Mouse (Mus musculus): ENCODE results near the gene Borcs7. TPM values are rescaled to one million over a fixed set of nuclear protein-coding genes. Genes with fewer than 3 reads are reported as not detected.

Gene Borcs7
- polyA plus RNA-seq, 1 experiment from 2014 or later, result 15.3 TPM

DNA sequence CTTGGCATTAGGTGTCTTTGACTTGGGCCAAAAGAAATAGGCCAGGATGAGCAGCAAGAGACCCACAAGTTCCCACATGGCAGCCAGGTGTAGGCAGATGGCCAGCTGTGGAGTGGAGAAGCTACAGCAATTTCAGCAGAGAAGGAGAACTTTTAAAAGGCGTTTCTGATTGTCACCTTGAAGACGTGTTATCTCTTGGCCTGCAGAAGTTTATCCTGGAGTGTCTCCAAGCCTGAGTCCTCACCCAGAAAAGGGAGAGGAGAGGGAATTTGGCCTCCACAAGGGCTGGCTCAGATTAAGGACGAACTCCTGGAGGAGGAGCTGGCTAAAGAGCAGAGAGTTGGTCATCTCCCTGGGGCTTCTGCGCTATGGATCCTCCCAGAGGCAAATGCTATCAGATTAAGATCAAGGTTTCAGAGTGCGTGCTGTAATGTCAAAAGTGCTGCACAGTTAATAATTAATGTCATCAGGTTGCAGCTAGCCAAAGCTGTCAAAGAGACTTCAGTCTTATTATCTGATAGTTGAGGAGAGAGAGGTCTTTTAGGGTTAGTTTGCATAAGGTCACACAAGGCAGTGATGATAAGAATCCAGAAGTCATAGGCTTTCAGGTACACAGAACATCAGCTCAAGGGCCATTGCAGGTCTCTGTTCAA is 16.8 kb upstream of the Borcs7 start, which contains the start of gene Cyp17a1:
TSS of gene Cyp17a1 (minus strand) at position 407 of the 653 bp plus-strand sequence.
- no peaks in the 10 kb centered on the region for H3K4me1 ChIP-seq (ENCODE audit: control insufficient read depth, insufficient read depth, low read length)
- H3K4me2 ChIP-seq (ENCODE audit: low read depth, low read length), result no peak within 1 kb of the TSS
- ATAC-seq (ENCODE audit: insufficient read depth, low FRiP score), result no peak
- H3K27ac ChIP-seq (ENCODE audit: low read length), result no peak within 1 kb of the TSS
- 35% methylated on average over 5 of the region's 5 CpGs for WGBS
- H3K36me3 ChIP-seq (ENCODE audit: control insufficient read depth, insufficient read depth, low read length), result no peaks in the 10 kb centered on the region
- no peak within 1 kb of the TSS for H3K9ac ChIP-seq (ENCODE audit: low read length)
- no peaks in the 10 kb centered on the region for H3K9me3 ChIP-seq (replicated peaks; ENCODE audit: control insufficient read depth, low read length)
- H3K4me3 ChIP-seq (replicated peaks; ENCODE audit: low read length), result no peak within 1 kb of the TSS
- no peaks in the 10 kb centered on the region for H3K27me3 ChIP-seq (ENCODE audit: control insufficient read depth, insufficient read depth, low read length)

DNA sequence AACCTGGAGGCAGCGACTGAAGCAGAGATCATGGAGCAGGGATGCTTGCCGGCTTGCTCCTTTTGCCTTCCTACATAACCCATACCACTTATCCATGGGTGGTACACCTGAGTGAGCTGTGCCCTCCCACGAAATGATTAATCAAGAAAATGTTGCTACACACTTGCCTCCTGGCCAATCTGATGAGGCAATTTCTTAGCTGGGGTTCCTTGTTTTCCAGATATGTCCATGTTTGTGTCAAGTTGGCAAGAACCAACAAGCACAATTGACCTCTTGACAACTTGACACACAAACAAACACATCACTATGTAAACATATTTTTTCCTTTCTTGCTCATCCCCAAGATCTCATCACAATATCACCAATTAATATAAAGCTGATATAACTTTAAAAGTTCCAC is 14.1 kb upstream of the Borcs7 start:
- H3K9ac ChIP-seq (ENCODE audit: low read length), result no peak overlapping the region
- WGBS, result 76% methylated on average over 3 of the region's 3 CpGs
- H3K27me3 ChIP-seq (ENCODE audit: control insufficient read depth, insufficient read depth, low read length), result no peaks in the 10 kb centered on the region
- H3K27ac ChIP-seq (ENCODE audit: low read length), result no peak overlapping the region
- no peak for ATAC-seq (ENCODE audit: insufficient read depth, low FRiP score)
- 0 out of 2 replicates have a peak, but pooled peaks cover 4% of the 10 kb centered on the region for H3K4me1 ChIP-seq (ENCODE audit: control insufficient read depth, insufficient read depth, low read length)
- H3K4me3 ChIP-seq (replicated peaks; ENCODE audit: low read length), result no peak overlapping the region
- H3K36me3 ChIP-seq (ENCODE audit: control insufficient read depth, insufficient read depth, low read length), result no peaks in the 10 kb centered on the region
- H3K9me3 ChIP-seq (replicated peaks; ENCODE audit: control insufficient read depth, low read length), result no peaks in the 10 kb centered on the region
- no peak overlapping the region for H3K4me2 ChIP-seq (ENCODE audit: low read depth, low read length)

- ATAC-seq (ENCODE audit: insufficient read depth, low FRiP score), result no peak; the same call in 1 of the 2 replicates
- H3K4me3 ChIP-seq (replicated peaks; ENCODE audit: low read length), result no peak overlapping the region
- 46% methylated on average over 12 of the region's 12 CpGs for WGBS
- no peaks in the 10 kb centered on the region for H3K27me3 ChIP-seq (ENCODE audit: control insufficient read depth, insufficient read depth, low read length)
- no peak overlapping the region for H3K4me2 ChIP-seq (ENCODE audit: low read depth, low read length)
- H3K4me1 ChIP-seq (ENCODE audit: control insufficient read depth, insufficient read depth, low read length), result 0 out of 2 replicates have a peak, but pooled peaks cover 4% of the 10 kb centered on the region
- H3K36me3 ChIP-seq (ENCODE audit: control insufficient read depth, insufficient read depth, low read length), result no peaks in the 10 kb centered on the region
- H3K9ac ChIP-seq (ENCODE audit: low read length), result no peak overlapping the region
- H3K9me3 ChIP-seq (replicated peaks; ENCODE audit: control insufficient read depth, low read length), result no peaks in the 10 kb centered on the region
- no peak overlapping the region for H3K27ac ChIP-seq (ENCODE audit: low read length)
Observed at GRCm38 (mm10) chr19:46679720-46680383, 9.9 kb upstream of the Borcs7 start.

- peak overlapping the region; percentile 85 for H3K9ac ChIP-seq (ENCODE audit: low read length)
- H3K9me3 ChIP-seq (replicated peaks; ENCODE audit: control insufficient read depth, low read length), result no peaks in the 10 kb centered on the region
- H3K36me3 ChIP-seq (ENCODE audit: control insufficient read depth, insufficient read depth, low read length), result no peaks in the 10 kb centered on the region
- H3K4me2 ChIP-seq (ENCODE audit: low read depth, low read length), result peak overlapping the region; percentile 52
- 73% methylated on average over 11 of the region's 11 CpGs for WGBS
- H3K27me3 ChIP-seq (ENCODE audit: control insufficient read depth, insufficient read depth, low read length), result no peaks in the 10 kb centered on the region
- H3K4me1 ChIP-seq (ENCODE audit: control insufficient read depth, insufficient read depth, low read length), result no peaks in the 10 kb centered on the region
- peak overlapping the region; percentile 70 for H3K4me3 ChIP-seq (replicated peaks; ENCODE audit: low read length)
- H3K27ac ChIP-seq (ENCODE audit: low read length), result peak overlapping the region; percentile 66; the same call in 1 of the 2 replicates
- no peak for ATAC-seq (ENCODE audit: insufficient read depth, low FRiP score)
Observed at GRCm38 (mm10) chr19:46690387-46690786, 681 bp downstream of the Borcs7 start.

DNA sequence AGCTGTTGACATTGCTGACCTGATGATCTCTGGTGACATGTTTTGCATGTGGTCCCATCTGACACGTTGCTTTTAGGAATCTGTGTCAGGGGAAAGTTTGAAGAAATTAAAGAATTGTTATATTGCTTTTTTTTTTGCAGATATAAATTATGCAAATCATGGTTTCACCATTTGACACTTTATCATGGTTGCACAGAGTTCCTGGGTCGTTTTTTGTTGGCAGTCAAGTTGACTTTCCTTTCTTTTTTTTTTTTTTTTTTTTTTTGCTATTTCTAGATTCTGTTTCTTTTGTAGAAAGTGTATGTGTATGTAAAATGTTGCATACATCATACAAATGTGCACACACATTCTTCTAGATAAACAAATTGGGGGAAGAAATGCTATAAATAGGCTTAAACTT is 1.4 kb downstream of the Borcs7 start:
- 64% methylated on average over 2 of the region's 2 CpGs for WGBS
- ATAC-seq (ENCODE audit: insufficient read depth, low FRiP score), result no peak
- no peaks in the 10 kb centered on the region for H3K4me1 ChIP-seq (ENCODE audit: control insufficient read depth, insufficient read depth, low read length)
- no peak overlapping the region for H3K9ac ChIP-seq (ENCODE audit: low read length)
- no peaks in the 10 kb centered on the region for H3K36me3 ChIP-seq (ENCODE audit: control insufficient read depth, insufficient read depth, low read length)
- H3K27me3 ChIP-seq (ENCODE audit: control insufficient read depth, insufficient read depth, low read length), result no peaks in the 10 kb centered on the region
- H3K27ac ChIP-seq (ENCODE audit: low read length), result no peak overlapping the region
- H3K9me3 ChIP-seq (replicated peaks; ENCODE audit: control insufficient read depth, low read length), result no peaks in the 10 kb centered on the region
- no peak overlapping the region for H3K4me2 ChIP-seq (ENCODE audit: low read depth, low read length)
- H3K4me3 ChIP-seq (replicated peaks; ENCODE audit: low read length), result no peak overlapping the region

GRCm38 (mm10) chr19:46693146-46693545 is 3.4 kb downstream of the Borcs7 start:
- WGBS, result 89% methylated on average over 4 of the region's 4 CpGs
- Histone ChIP-seq H3K27me3 (ENCODE audit: control insufficient read depth, insufficient read depth, low read length) (no peaks in the 10 kb centered on the region), H3K4me1 (ENCODE audit: control insufficient read depth, insufficient read depth, low read length) (no peaks in the 10 kb centered on the region), H3K4me3 (replicated peaks; ENCODE audit: low read length) (no peak overlapping the region), H3K9ac (ENCODE audit: low read length) (no peak overlapping the region), H3K9me3 (replicated peaks; ENCODE audit: control insufficient read depth, low read length) (no peaks in the 10 kb centered on the region), H3K4me2 (ENCODE audit: low read depth, low read length) (no peak overlapping the region), H3K27ac (ENCODE audit: low read length) (peak overlapping the region; percentile 17; the same call in 1 of the 2 replicates), H3K36me3 (ENCODE audit: control insufficient read depth, insufficient read depth, low read length) (no peaks in the 10 kb centered on the region)
- no peak for ATAC-seq (ENCODE audit: insufficient read depth, low FRiP score)

- ATAC-seq (ENCODE audit: insufficient read depth, low FRiP score), result no peak
Observed at GRCm38 (mm10) chr19:46696482-46696881, 6.8 kb downstream of the Borcs7 start.

GRCm38 (mm10) chr19:46696943-46697342 is 7.2 kb downstream of the Borcs7 start:
- ATAC-seq (ENCODE audit: insufficient read depth, low FRiP score), result no peak

More at GRCm38 (mm10) chr19:46696482-46696881, 6.8 kb downstream of the Borcs7 start:
- H3K4me3 ChIP-seq (replicated peaks; ENCODE audit: low read length), result no peak overlapping the region
- no peak overlapping the region for H3K9ac ChIP-seq (ENCODE audit: low read length)
- H3K9me3 ChIP-seq (replicated peaks; ENCODE audit: control insufficient read depth, low read length), result no peaks in the 10 kb centered on the region
- 0 out of 2 replicates have a peak, but pooled peaks cover 4% of the 10 kb centered on the region for H3K4me1 ChIP-seq (ENCODE audit: control insufficient read depth, insufficient read depth, low read length)
- no peak overlapping the region for H3K4me2 ChIP-seq (ENCODE audit: low read depth, low read length)
- no peaks in the 10 kb centered on the region for H3K36me3 ChIP-seq (ENCODE audit: control insufficient read depth, insufficient read depth, low read length)
- H3K27ac ChIP-seq (ENCODE audit: low read length), result no peak overlapping the region
- H3K27me3 ChIP-seq (ENCODE audit: control insufficient read depth, insufficient read depth, low read length), result no peaks in the 10 kb centered on the region
- 95% methylated on average over 8 of the region's 8 CpGs for WGBS

GRCm38 (mm10) chr19:46697840-46698517 is 8.3 kb downstream of the Borcs7 start:
- Histone ChIP-seq H3K4me2 (ENCODE audit: low read depth, low read length) (no peak overlapping the region), H3K9ac (ENCODE audit: low read length) (no peak overlapping the region), H3K4me1 (ENCODE audit: control insufficient read depth, insufficient read depth, low read length) (0 out of 2 replicates have a peak, but pooled peaks cover 4% of the 10 kb centered on the region), H3K36me3 (ENCODE audit: control insufficient read depth, insufficient read depth, low read length) (no peaks in the 10 kb centered on the region), H3K27me3 (ENCODE audit: control insufficient read depth, insufficient read depth, low read length) (no peaks in the 10 kb centered on the region), H3K9me3 (replicated peaks; ENCODE audit: control insufficient read depth, low read length) (no peaks in the 10 kb centered on the region), H3K4me3 (replicated peaks; ENCODE audit: low read length) (no peak overlapping the region), H3K27ac (ENCODE audit: low read length) (no peak overlapping the region)
- no peak for ATAC-seq (ENCODE audit: insufficient read depth, low FRiP score)
- 54% methylated on average over 19 of the region's 19 CpGs for WGBS

More at GRCm38 (mm10) chr19:46696943-46697342, 7.2 kb downstream of the Borcs7 start:
- Histone ChIP-seq H3K36me3 (ENCODE audit: control insufficient read depth, insufficient read depth, low read length) (no peaks in the 10 kb centered on the region), H3K4me3 (replicated peaks; ENCODE audit: low read length) (no peak overlapping the region), H3K4me1 (ENCODE audit: control insufficient read depth, insufficient read depth, low read length) (0 out of 2 replicates have a peak, but pooled peaks cover 4% of the 10 kb centered on the region), H3K9me3 (replicated peaks; ENCODE audit: control insufficient read depth, low read length) (no peaks in the 10 kb centered on the region), H3K9ac (ENCODE audit: low read length) (no peak overlapping the region), H3K4me2 (ENCODE audit: low read depth, low read length) (no peak overlapping the region), H3K27ac (ENCODE audit: low read length) (no peak overlapping the region), H3K27me3 (ENCODE audit: control insufficient read depth, insufficient read depth, low read length) (no peaks in the 10 kb centered on the region)
- WGBS, result 92% methylated on average over 7 of the region's 7 CpGs
